Mouse (Mus musculus) kidney, adult 2 months (tissue): ENCODE data around the gene Pik3r5.

Experiments used
- CTCF ChIP-seq: fragments of 200-500 bp; conservative IDR thresholded peaks from 2 replicates; pipeline ENCODE4 v1.5.1; 2011; ENCODE audit warnings: low read depth, mild to moderate bottlenecking, control low read depth, low read length, moderate library complexity, mixed read lengths; ENCODE audit not compliant: insufficient read depth, insufficient read length
- POLR2A ChIP-seq: fragments of 200-500 bp; IDR thresholded peaks from one replicate; pipeline ENCODE4 v1.6.1; 2011; ENCODE audit warnings: low read depth, low read length, control low read depth

GRCm38 (mm10) chr11:68440100-68440499 is 8.2 kb downstream of the Pik3r5 start:
- TF ChIP-seq CTCF, result no peak
- TF ChIP-seq POLR2A, result no peak
